Mouse (Mus musculus) layer of hippocampus, adult 2 months (tissue): Measurements from ENCODE around the gene Tmem223. TPM values are rescaled to one million over a fixed set of nuclear protein-coding genes. Genes with fewer than 3 reads are reported as not detected.

ENCODE experiments used
- DNase-seq, 2 experiments: peaks; one replicate each; pipeline ENCODE4 v3.0.0; 2022; ENCODE audit warnings: low spot score in 2 of 2
- H3K27ac ChIP-seq: fragments of 200-600 bp; 2 replicates; pipeline ENCODE4 v1.8.1; 2022
- H3K4me3 ChIP-seq: fragments of 200-600 bp; 2 replicates; pipeline ENCODE4 v1.8.1; 2022; ENCODE audit warnings: mild to moderate bottlenecking
- CTCF ChIP-seq: fragments of 200-600 bp; conservative IDR thresholded peaks from 2 replicates; pipeline ENCODE4 v1.8.1; 2022; ENCODE audit warnings: antibody characterized with exemption, mild to moderate bottlenecking, moderate library complexity
- total RNA-seq, 2 experiments: library from RNA; stranded (reverse); gene quantifications; 2 replicates each; pipeline ENCODE4 v1.2.3; 2021

Gene Tmem223
- total RNA-seq, 2 experiments from 2014 or later, result 75.4 to 82.7 TPM

- no peak for DNase-seq
- Histone ChIP-seq H3K4me3 (peak overlapping the region; percentile 89), H3K27ac (peak overlapping the region; percentile 91)
- TF ChIP-seq CTCF, result no peak
These were observed 13.3 kb upstream of the Tmem223 start for GRCm38 (mm10) chr19:8757471-8757998.

- Histone ChIP-seq H3K4me3 (no peak overlapping the region), H3K27ac (no peak overlapping the region)
- DNase-seq, result no peak
- no peak for TF ChIP-seq CTCF
These were observed 11.9 kb upstream of the Tmem223 start for GRCm38 (mm10) chr19:8758899-8759298.

- Histone ChIP-seq H3K4me3 (no peak overlapping the region), H3K27ac (no peak overlapping the region)
- no peak for DNase-seq
- peak; percentile 42 for TF ChIP-seq CTCF
These were observed 10.0 kb upstream of the Tmem223 start for GRCm38 (mm10) chr19:8760757-8761156.

GRCm38 (mm10) chr19:8763276-8763675, 7.5 kb upstream of the Tmem223 start:
- Histone ChIP-seq H3K27ac (no peak overlapping the region), H3K4me3 (no peak overlapping the region)
- no peak for DNase-seq
- TF ChIP-seq CTCF, result no peak

GRCm38 (mm10) chr19:8765562-8765961, 5.2 kb upstream of the Tmem223 start:
- no peak overlapping the region for H3K4me3 ChIP-seq
- H3K27ac ChIP-seq, result no peak overlapping the region
- TF ChIP-seq CTCF, result no peak
- DNase-seq, result no peak

DNA sequence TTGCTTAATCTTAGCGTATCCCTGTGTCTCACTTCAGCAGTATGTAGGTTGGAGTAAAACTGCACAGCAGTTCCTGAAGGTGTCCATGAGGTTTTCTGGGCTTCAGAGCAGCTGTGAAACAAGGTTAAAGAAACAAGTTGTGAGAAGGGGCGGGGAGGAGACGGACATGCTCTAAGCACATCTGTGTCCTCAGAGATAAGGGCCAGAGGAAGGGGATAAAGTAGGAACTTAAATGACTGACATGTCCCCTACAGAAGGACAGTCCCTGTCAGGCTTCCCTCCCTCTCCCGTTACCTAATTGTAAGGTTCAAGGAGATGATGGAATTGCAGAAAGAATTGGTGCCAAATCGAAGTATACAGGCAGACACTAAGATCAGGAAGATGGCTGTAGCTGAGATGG, 2.2 kb downstream of the Tmem223 start:
- DNase-seq, result no peak
- no peak for TF ChIP-seq CTCF
- no peak overlapping the region; the same call in 1 of the 2 replicates for H3K4me3 ChIP-seq
- peak overlapping the region; percentile 33; the same call in 1 of the 2 replicates for H3K27ac ChIP-seq

DNA sequence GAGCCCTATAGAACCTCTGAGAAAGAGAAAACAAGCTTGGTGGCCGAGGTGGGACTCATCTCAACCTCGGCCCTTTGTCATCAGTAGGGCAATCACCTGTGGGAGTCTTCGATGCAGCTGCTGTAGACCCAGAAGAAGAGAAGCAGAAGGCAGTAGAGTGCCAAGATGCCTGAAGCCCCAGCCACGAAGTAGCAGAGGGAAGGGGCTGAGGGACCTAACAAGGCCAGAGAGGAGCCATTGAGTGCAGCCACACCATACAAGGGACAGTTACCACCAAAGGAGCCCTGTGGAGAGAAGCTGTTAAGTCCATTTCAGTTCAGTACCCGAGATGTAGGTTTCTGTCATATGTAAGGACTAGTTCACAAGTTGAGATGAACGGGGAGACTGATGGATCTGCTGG, 2.6 kb downstream of the Tmem223 start:
- DNase-seq, result no peak
- TF ChIP-seq CTCF, result no peak
- H3K27ac ChIP-seq, result peak overlapping the region; percentile 33; the same call in 1 of the 2 replicates

DNA sequence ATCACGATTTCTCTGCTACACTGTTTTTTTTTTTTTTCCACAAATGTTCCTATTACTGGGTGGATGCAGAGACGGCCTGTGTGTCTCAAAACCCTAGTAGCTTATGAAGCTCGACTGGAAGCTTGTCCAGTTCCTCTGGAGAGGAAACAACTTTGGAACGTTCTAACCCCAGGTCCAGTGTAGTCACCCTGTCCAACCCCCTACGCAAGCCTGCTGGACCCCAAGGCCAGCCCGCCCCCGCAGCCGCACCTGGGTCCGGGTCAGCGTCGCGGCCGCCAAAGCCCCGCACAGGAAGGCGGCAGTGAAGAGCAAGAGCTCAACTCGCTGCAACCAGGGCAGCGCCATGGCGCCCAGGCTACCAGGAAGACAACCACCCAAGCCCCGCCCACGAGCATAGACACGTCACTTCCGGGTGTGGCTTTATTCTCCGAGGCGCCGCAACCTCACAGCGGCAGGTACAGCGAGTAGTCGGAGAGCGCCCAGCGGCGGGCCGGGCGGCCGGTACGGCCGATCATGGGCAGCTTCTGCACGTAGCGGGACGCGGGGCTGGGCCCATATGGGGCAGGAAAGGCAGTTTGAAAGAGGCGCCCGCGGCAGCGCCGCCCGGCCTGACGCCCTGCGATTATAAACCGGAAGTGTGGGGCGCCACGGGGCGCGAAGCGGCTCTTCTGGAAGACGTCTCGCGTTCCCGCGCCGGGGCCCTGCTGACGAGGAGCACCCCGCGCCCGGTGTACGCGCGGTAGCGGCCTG, 3.5 kb downstream of the Tmem223 start, which contains the start of gene Tmem179b:
Tmem179b (minus strand) TSS at position 382 of the 750 bp plus-strand sequence.
- TF ChIP-seq CTCF, result peak; percentile 40
- DNase-seq, result peak; percentile 94 to 96
- H3K4me3 ChIP-seq, result peak within 1 kb of the TSS; percentile 95
- peak within 1 kb of the TSS; percentile 98 for H3K27ac ChIP-seq

More for the DNA sequence above, 2.6 kb downstream of the Tmem223 start:
- peak overlapping the region; percentile 95; the same call in 1 of the 2 replicates for H3K4me3 ChIP-seq

- no peak for TF ChIP-seq CTCF
- peak in 1 of 2 experiments; percentile 16 for DNase-seq
- Histone ChIP-seq H3K27ac (peak overlapping the region; percentile 98), H3K4me3 (peak overlapping the region; percentile 95)
These were observed 4.2 kb downstream of the Tmem223 start for GRCm38 (mm10) chr19:8774951-8775421.

GRCm38 (mm10) chr19:8786008-8786781, 15.4 kb downstream of the Tmem223 start, which contains the start of gene Taf6l:
Taf6l (minus strand) TSS chr19:8786417.
- Histone ChIP-seq H3K27ac (peak within 1 kb of the TSS; percentile 83), H3K4me3 (peak within 1 kb of the TSS; percentile 82)
- peak; percentile 78 for TF ChIP-seq CTCF
- peak; percentile 87 to 94 for DNase-seq

DNA sequence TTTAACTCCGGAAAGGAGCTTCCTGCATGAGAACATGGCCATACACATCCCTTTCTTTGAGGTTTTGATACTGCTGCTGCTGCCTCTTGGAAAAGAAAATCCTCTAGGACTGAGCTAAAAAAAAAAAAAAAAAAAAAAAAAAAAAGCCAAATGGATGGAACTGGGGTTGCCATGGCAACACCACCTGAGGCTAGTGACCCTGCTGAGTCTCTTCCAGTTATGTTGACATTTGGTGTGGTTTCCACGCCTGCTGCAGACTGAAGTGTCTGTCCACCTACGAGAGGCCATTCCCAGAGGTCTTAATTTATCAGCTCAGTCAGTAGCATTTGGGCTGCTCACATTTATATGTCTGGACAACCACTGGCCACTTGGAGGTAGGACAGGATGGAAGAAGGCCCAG, 17.7 kb downstream of the Tmem223 start:
- TF ChIP-seq CTCF, result no peak

DNA sequence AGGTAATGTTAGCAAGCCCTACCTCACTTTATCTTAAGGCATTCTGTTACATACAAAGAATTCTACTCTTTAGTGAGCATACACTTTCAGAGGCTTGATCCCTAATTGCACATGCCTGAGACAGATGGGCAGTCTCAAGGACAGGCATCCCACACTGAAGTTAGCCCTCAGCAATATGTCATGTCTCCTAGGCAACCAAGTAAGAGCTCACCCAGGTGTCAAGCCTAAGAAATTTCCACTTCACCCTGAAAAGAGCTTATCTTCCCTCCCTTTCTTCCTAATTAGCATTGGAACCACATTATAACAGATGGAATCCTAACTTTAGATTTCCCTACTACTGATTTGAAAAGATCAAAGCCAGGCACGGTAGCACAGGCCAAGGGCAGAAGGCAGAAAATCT, 18.4 kb downstream of the Tmem223 start:
- H3K27ac ChIP-seq, result peak overlapping the region; percentile 89

More for the DNA sequence above, 17.7 kb downstream of the Tmem223 start:
- H3K4me3 ChIP-seq, result no peak overlapping the region
- H3K27ac ChIP-seq, result peak overlapping the region; percentile 89
- no peak for DNase-seq

DNA sequence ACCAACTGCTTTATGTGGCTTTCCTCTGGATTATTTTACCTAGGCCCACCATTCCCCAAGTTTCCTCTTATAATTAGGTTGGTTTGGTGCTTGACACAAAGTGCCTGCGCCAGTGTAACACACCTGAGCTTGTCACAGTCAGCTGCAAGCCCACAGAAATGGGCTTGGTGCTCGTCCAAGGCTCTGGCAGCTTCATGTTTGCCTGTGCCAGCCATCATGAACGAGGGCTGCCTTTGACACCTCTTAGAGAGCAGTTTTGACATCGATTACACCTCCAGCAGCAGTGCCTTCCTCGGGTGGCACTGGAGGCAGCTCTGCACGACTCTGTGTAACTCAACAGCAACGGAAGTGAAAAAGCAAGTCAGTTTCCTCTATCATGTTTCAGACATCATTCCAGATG, 19.4 kb downstream of the Tmem223 start:
- DNase-seq, result no peak
- Histone ChIP-seq H3K4me3 (no peak overlapping the region), H3K27ac (peak overlapping the region; percentile 89)
- TF ChIP-seq CTCF, result no peak

More for the DNA sequence above, 18.4 kb downstream of the Tmem223 start:
- no peak for TF ChIP-seq CTCF
- DNase-seq, result peak in 1 of 2 experiments; percentile 34
- H3K4me3 ChIP-seq, result no peak overlapping the region
